Mouse (Mus musculus) hindbrain, embryonic 14.5 days (tissue): ENCODE results near the gene Irs2. TPM values are rescaled to one million over a fixed set of nuclear protein-coding genes. Genes with fewer than 3 reads are reported as not detected.

Experiments
- ATAC-seq: fragments of 200-750 bp; cut with Nextera tagmentation; 2 replicates; pipeline ENCODE4 v1.8.0; 2017; ENCODE audit warnings: moderate number of reproducible peaks, mild to moderate bottlenecking, moderate TSS enrichment, moderate library complexity; ENCODE audit not compliant: low FRiP score
- DNase-seq: peaks from one replicate; pipeline ENCODE4 v3.0.0-alpha.2; 2015; ENCODE audit warnings: low spot score
- H3K27ac ChIP-seq: fragments of 300-500 bp; sonication (generic); 2 replicates; pipeline ENCODE4 v1.5.1; 2014; ENCODE audit warnings: mild to moderate bottlenecking, moderate library complexity
- H3K27me3 ChIP-seq: fragments of 300-500 bp; sonication (generic); 2 replicates; pipeline ENCODE4 v1.6.1; 2014; ENCODE audit warnings: mild to moderate bottlenecking, low read length, mixed read lengths; ENCODE audit not compliant: control insufficient read depth, insufficient read depth
- H3K36me3 ChIP-seq: fragments of 300-500 bp; sonication (generic); replicated peaks from 2 replicates; pipeline ENCODE4 v1.6.1; 2014; ENCODE audit not compliant: control insufficient read depth, insufficient read depth
- H3K4me1 ChIP-seq: fragments of 300-500 bp; sonication (generic); replicated peaks from 2 replicates; pipeline ENCODE4 v1.6.1; 2014; ENCODE audit warnings: antibody characterized with exemption, low read length, mixed read lengths; ENCODE audit not compliant: control insufficient read depth, insufficient read depth
- H3K4me2 ChIP-seq: fragments of 300-500 bp; sonication (generic); replicated peaks from 2 replicates; pipeline ENCODE4 v1.6.1; 2014; ENCODE audit warnings: mild to moderate bottlenecking, moderate library complexity
- H3K4me3 ChIP-seq: fragments of 300-500 bp; sonication (generic); replicated peaks from 2 replicates; pipeline ENCODE4 v1.5.1; 2014; ENCODE audit warnings: mild to moderate bottlenecking, low read length
- H3K9ac ChIP-seq: fragments of 300-500 bp; sonication (generic); 2 replicates; pipeline ENCODE4 v1.6.1; 2014
- H3K9me3 ChIP-seq: fragments of 300-500 bp; sonication (generic); 2 replicates; pipeline ENCODE4 v1.6.1; 2016; ENCODE audit warnings: low read length; ENCODE audit not compliant: control insufficient read depth
- WGBS: fragments of 180-500 bp; shearing (Covaris S2); extraction: QIAGEN DNeasy Blood & Tissue Kit; methylation state at CpG from one replicate; pipeline ENCODE4 v1.1.7; 2014; 5-methylcytosine and 5-hydroxymethylcytosine counted together
- polyA plus RNA-seq: library from polyadenylated mRNA; unstranded; fragments of >200 nt; fragmentation: Nextera tagmentation; extraction: Ambion mirVana; gene quantifications from 2 replicates; pipeline ENCODE4 v1.2.1, GENCODE M21; 2014

Irs2 gene
- polyA plus RNA-seq, 1 experiment from 2014 or later, result 5.4 TPM

- Histone ChIP-seq H3K9me3 (no peaks in the 10 kb centered on the region), H3K4me3 (no peak overlapping the region), H3K36me3 (no peaks in the 10 kb centered on the region; the same call in 1 of the 2 replicates), H3K27me3 (no peaks in the 10 kb centered on the region), H3K27ac (no peak overlapping the region), H3K4me1 (peaks cover 23% of the 10 kb centered on the region), H3K9ac (no peak overlapping the region), H3K4me2 (no peak overlapping the region)
- WGBS, result 65% methylated on average over 7 of the region's 7 CpGs
- ATAC-seq (no peak), DNase-seq (no peak)
These were observed 28.3 kb downstream of the Irs2 start for GRCm38 (mm10) chr8:10979916-10980315.

- Histone ChIP-seq H3K9ac (no peak overlapping the region), H3K4me3 (no peak overlapping the region), H3K27me3 (no peaks in the 10 kb centered on the region), H3K9me3 (no peaks in the 10 kb centered on the region), H3K4me2 (no peak overlapping the region), H3K36me3 (no peaks in the 10 kb centered on the region), H3K4me1 (peaks cover 23% of the 10 kb centered on the region), H3K27ac (0 out of 2 replicates have a peak overlapping the region, but pooled peaks have one; percentile 29)
- ATAC-seq (peak; percentile 29), DNase-seq (no peak)
- WGBS, result 41% methylated on average over 11 of the region's 11 CpGs
These were observed 29.0 kb downstream of the Irs2 start for GRCm38 (mm10) chr8:10979196-10979794.

DNA sequence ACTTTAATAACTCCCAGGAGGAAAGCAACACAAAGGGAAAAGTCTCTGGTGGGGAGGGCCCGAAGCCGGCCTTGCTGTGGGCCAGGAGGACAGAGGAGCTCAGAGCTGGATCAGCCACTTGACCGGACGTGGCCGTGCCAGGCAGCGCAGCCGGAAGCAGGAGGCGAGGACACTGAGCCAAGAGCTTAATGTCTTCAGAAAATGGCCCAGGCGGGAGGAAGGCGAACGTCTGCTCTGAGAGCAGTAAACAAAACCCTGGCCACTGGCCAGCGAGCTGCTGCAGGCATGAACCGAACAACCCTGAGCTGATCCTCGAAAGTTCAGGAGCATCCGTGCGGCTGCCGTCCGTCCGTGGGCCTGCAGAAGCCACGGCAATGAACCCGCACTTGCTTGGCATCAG lies 29.9 kb downstream of the Irs2 start:
- Histone ChIP-seq H3K36me3 (no peaks in the 10 kb centered on the region), H3K4me1 (peaks cover 27% of the 10 kb centered on the region), H3K4me2 (no peak overlapping the region), H3K27ac (peak overlapping the region; percentile 59), H3K9me3 (no peaks in the 10 kb centered on the region), H3K27me3 (no peaks in the 10 kb centered on the region), H3K4me3 (no peak overlapping the region), H3K9ac (no peak overlapping the region)
- WGBS, result 48% methylated on average over 21 of the region's 21 CpGs
- DNase-seq, result peak; percentile 60
- ATAC-seq, result peak; percentile 52; the same call in 1 of the 2 replicates

- Histone ChIP-seq H3K4me1 (peaks cover 32% of the 10 kb centered on the region), H3K4me2 (no peak overlapping the region), H3K9me3 (no peaks in the 10 kb centered on the region), H3K36me3 (no peaks in the 10 kb centered on the region), H3K4me3 (no peak overlapping the region), H3K9ac (no peak overlapping the region), H3K27ac (0 out of 2 replicates have a peak overlapping the region, but pooled peaks have one; percentile 59), H3K27me3 (no peaks in the 10 kb centered on the region)
- DNase-seq, result no peak
- 64% methylated on average over 7 of the region's 7 CpGs for WGBS
- ATAC-seq, result no peak
These were observed 30.4 kb downstream of the Irs2 start for GRCm38 (mm10) chr8:10977742-10978376.

GRCm38 (mm10) chr8:10974659-10975058 lies 33.6 kb downstream of the Irs2 start:
- no peak overlapping the region for H3K9ac ChIP-seq
- H3K36me3 ChIP-seq, result no peaks in the 10 kb centered on the region
- DNase-seq (no peak), ATAC-seq (no peak)
- no peak overlapping the region for H3K4me2 ChIP-seq
- no peaks in the 10 kb centered on the region for H3K9me3 ChIP-seq
- WGBS, result 4% methylated on average over 2 of the region's 2 CpGs
- no peak overlapping the region for H3K27ac ChIP-seq
- H3K4me1 ChIP-seq, result peaks cover 49% of the 10 kb centered on the region
- H3K27me3 ChIP-seq, result no peaks in the 10 kb centered on the region
- no peak overlapping the region for H3K4me3 ChIP-seq

DNA sequence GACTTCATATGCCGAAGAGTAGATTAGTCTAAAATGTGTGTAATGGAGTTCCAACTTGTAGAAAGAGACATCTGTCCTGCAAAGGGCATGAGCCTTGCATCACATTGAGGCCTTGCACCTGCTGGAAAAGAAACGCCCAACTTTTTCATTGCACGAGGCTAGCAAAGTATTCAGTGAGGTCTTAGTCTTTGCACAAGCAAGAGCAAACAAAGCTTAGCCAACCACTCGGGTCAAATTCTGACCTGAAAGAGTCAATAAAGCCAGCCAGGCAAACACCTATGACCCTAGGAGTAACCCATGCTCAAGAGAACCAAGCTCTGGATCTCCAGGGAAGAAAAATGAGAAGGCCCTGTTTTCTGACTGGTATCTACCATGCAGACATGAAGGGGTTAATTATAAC lies 34.1 kb downstream of the Irs2 start:
- Histone ChIP-seq H3K9ac (no peak overlapping the region), H3K4me2 (no peak overlapping the region), H3K9me3 (no peaks in the 10 kb centered on the region), H3K27me3 (no peaks in the 10 kb centered on the region), H3K36me3 (no peaks in the 10 kb centered on the region), H3K27ac (no peak overlapping the region), H3K4me3 (no peak overlapping the region), H3K4me1 (peaks cover 43% of the 10 kb centered on the region)
- DNase-seq (no peak), ATAC-seq (no peak)
- WGBS, result 76% methylated on average over 4 of the region's 4 CpGs

DNA sequence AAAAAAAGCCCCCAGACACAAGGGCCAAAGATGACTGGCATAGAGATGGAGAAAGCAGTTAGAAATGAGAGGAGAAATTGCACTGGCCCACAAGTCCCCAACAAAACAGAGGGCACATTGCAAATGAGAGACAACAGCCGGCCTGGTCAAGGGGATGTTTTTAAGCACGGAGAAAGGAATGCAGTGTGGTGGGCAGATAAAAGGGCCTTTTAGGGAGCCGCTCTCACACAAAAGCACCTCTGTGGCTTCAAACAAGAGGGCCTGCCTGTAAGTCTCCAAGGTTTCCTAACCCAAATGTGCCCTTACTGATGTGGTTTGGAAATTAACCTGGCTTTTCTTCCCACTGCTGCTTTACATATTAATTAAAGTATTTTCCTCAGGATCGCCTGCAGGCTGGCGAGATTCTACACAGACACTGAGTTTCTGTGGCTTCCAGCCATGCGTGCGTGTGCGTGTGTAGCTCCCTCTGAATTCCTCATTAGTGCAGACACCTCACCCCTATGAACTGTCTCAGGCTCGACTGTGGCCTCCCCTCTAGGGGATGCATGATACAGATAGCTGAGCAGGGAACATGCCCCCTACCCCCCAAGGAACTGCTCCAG lies 35.3 kb downstream of the Irs2 start:
- H3K9me3 ChIP-seq, result no peaks in the 10 kb centered on the region
- no peak for DNase-seq
- H3K27me3 ChIP-seq, result no peaks in the 10 kb centered on the region
- WGBS, result 11% methylated on average over 9 of the region's 9 CpGs
- peaks cover 33% of the 10 kb centered on the region for H3K4me1 ChIP-seq
- H3K9ac ChIP-seq, result 0 out of 2 replicates have a peak overlapping the region, but pooled peaks have one; percentile 26
- no peaks in the 10 kb centered on the region for H3K36me3 ChIP-seq
- H3K4me2 ChIP-seq, result no peak overlapping the region
- ATAC-seq, result no peak
- peak overlapping the region; percentile 29; the same call in 1 of the 2 replicates for H3K27ac ChIP-seq
- H3K4me3 ChIP-seq, result no peak overlapping the region

DNA sequence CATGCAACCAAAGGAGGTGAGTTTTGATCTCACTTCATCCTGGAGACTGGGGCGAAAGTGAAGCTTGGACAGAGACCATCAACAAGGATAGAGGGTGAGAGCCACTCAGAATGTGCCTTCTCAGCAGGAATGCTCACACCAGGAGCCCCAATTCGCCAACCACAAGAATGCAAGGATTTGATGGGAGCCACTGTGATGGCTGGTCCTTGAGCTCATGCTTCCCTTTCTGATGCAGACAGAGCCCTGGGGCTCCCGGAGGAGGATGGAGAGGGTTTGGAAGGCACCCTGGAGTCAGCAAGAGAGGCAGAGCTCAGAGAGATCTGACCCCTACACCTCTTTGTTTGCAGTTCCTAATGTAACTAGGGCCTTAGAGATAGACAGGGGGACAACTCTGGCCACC lies 36.3 kb downstream of the Irs2 start:
- ATAC-seq (no peak), DNase-seq (no peak)
- H3K4me2 ChIP-seq, result no peak overlapping the region
- no peaks in the 10 kb centered on the region for H3K36me3 ChIP-seq
- no peaks in the 10 kb centered on the region for H3K27me3 ChIP-seq
- peaks cover 28% of the 10 kb centered on the region for H3K4me1 ChIP-seq
- 46% methylated on average over 3 of the region's 3 CpGs for WGBS
- H3K9me3 ChIP-seq, result no peaks in the 10 kb centered on the region
- no peak overlapping the region for H3K9ac ChIP-seq
- no peak overlapping the region for H3K27ac ChIP-seq
- H3K4me3 ChIP-seq, result no peak overlapping the region

DNA sequence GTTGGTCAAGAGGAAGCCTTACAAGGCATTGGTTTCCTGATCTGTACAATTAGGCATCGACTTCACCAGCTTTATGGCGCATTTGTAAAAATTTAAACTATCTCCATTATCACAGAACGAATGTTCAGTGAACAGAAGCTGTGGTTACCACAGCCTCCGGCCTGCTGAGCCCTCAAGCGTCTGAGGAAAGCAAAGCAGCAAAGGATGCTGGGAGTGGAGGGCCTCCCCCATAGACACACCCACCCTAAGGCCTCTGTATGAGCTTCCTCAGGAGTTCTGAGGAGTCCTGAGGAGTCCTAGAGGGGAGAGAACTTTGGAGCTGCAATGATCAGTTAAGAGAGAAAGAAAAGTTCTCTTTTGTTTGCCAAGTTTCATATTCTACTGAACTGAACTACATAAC lies 36.7 kb downstream of the Irs2 start:
- no peaks in the 10 kb centered on the region for H3K27me3 ChIP-seq
- ATAC-seq, result no peak
- 84% methylated on average over 5 of the region's 5 CpGs for WGBS

More for the DNA sequence above, 36.7 kb downstream of the Irs2 start:
- Histone ChIP-seq H3K36me3 (no peaks in the 10 kb centered on the region), H3K4me3 (no peak overlapping the region), H3K9ac (no peak overlapping the region), H3K9me3 (no peaks in the 10 kb centered on the region), H3K4me1 (peaks cover 28% of the 10 kb centered on the region), H3K4me2 (no peak overlapping the region), H3K27ac (0 out of 2 replicates have a peak overlapping the region, but pooled peaks have one; percentile 36)
- no peak for DNase-seq
